Mouse (Mus musculus): ENCODE results near the gene Pdcd1lg2.
A peak's percentile ranks its signal among the peaks of the same experiment; 100 is the strongest.

Gene Pdcd1lg2

GRCm38 (mm10) chr19:29418661-29419115 is 8.0 kb downstream of the Pdcd1lg2 start:
- peak; percentile 35 for DNase-seq (ENCODE audit: low spot score)

DNA sequence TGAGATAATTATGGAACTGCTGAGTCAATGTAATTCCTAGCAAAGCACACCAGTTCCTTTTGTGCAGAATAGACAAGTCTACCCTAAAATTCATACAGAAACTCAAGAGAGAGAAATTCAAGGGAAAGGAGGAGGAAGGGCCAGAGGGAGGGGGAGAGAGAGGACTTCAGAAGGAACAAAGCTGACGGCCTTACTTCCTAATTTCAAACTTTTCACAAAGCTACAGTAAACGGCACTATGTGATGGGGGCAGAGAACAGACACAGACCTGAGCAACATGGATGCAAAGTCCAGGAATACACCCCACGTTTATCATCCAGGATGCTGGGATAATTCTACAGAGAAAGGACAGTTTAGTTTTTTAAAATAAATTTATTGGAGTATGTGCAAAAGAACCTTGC is 8.8 kb downstream of the Pdcd1lg2 start:
- DNase-seq (ENCODE audit: low spot score), result no peak

DNA sequence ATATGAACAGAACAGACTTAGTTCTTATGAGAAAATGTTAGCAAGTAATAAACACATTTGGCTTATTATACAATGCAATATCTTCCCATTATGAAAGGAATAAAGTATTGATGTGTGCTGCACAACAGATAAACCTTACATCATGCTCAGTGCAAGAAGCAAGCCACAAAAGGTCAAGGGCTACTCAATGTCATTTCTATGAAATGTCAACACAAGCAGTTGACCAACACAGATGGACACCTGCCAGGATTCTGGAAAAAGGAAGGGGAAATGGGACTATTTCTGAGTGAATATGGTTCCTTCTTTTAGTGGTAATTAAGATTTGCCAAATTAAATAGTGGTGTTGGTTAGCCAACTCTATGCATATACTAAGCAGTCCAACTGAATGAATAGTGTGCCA is 9.2 kb downstream of the Pdcd1lg2 start:
- DNase-seq (ENCODE audit: low spot score), result no peak

- no peak for DNase-seq (ENCODE audit: low spot score)
Observed at GRCm38 (mm10) chr19:29420397-29420796, 9.7 kb downstream of the Pdcd1lg2 start.

DNA sequence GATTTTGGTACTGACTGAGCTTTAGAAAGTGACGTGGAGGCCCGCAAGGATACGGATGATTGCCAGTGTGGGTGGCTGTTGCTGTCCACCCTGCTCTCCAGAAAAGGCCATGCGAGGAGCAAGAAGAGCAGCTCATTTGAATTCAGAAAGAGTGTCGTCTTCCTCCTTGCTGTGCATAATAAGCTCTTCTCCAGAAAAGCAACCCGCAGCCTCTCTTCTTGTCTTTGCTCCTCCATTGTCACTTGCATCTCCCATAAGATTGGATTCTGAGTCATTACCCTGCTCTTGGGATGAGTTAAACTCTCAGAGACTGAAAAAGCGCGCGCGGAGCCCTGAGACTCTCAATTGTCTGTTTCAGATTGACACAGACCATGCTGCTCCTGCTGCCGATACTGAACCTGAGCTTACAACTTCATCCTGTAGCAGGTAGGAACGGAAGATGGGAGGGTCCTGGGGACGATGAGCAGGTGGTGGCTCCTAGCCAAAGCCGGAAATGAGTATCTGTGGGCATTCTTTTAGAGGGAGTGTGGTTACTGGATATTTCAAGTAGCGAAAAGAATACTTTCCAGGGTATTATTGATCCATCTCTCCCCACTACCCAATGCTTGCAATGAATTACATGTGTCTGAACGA is 11.4 kb downstream of the Pdcd1lg2 start:
- no peak for DNase-seq (ENCODE audit: low spot score)

GRCm38 (mm10) chr19:29422796-29423195 is 12.1 kb downstream of the Pdcd1lg2 start:
- DNase-seq (ENCODE audit: low spot score), result no peak

GRCm38 (mm10) chr19:29430516-29430915 is 19.8 kb downstream of the Pdcd1lg2 start:
- DNase-seq (ENCODE audit: low spot score), result no peak

DNA sequence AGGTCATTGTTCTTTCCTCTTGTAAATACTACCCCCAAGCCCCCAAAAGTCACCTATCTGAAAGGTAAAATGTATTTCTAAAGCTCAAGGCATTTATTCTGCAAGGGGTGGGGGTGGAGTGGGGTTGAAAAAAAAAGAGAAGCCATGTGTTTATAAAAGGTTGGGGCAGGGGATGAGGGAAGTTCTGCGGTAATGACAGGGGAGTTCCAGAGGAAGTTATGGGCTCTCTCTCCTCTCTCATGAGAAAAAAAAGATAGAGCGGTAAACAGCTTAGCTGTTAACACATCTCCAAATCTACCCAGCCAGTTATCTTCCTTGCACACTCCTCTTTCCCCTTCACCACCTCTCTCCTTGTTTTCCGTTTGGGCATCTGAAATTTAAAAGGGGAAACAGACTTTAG is 20.2 kb downstream of the Pdcd1lg2 start:
- DNase-seq (ENCODE audit: low spot score), result no peak

DNA sequence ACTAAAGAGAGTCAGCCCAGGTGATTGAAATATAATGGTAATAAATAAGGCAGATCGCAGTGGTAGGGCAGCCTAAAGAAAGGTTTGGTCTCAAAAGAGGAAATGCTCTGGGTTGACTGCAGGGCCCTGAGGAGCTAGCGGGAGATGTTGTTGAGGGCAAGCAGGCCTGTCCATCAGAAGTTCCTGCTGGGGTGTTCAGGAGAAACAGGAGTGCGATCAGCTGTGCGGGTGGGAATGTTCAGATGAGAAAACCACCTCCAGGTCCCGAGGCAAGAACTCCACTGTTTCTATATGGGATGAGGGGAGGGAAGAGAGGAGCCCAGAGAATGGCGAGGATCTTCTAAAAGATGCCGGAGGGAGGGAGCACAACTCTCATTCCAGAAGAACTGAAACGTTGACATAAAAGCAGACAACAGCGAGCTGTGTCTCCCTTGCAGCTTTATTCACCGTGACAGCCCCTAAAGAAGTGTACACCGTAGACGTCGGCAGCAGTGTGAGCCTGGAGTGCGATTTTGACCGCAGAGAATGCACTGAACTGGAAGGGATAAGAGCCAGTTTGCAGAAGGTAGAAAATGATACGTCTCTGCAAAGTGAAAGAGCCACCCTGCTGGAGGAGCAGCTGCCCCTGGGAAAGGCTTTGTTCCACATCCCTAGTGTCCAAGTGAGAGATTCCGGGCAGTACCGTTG is 26.2 kb downstream of the Pdcd1lg2 start:
- DNase-seq (ENCODE audit: low spot score), result no peak

- DNase-seq (ENCODE audit: low spot score), result no peak
Observed at GRCm38 (mm10) chr19:29437849-29438248, 27.1 kb downstream of the Pdcd1lg2 start.

GRCm38 (mm10) chr19:29439242-29439641 is 28.5 kb downstream of the Pdcd1lg2 start:
- no peak for DNase-seq (ENCODE audit: low spot score)

DNA sequence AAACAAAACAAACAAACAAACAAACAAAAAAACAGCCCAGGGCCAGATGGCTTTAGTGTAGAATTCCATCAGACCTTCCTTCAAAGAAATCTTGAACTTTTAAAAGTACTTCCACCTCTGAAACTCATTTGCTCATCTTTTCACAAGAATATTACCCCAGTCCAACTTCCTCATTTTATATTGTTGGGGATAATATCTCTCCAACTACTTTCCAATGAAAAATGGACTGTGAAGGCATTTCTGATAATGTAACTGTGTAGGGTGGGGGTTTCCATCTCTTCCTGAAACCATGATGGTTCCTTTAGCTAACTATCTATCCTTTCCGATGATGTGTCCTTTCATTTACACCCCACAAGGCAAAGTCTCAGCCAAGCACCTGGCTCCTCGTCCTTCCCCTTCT is 31.8 kb downstream of the Pdcd1lg2 start:
- no peak for DNase-seq (ENCODE audit: low spot score)

- DNase-seq (ENCODE audit: low spot score), result no peak
Observed at GRCm38 (mm10) chr19:29444364-29444763, 33.6 kb downstream of the Pdcd1lg2 start.

DNA sequence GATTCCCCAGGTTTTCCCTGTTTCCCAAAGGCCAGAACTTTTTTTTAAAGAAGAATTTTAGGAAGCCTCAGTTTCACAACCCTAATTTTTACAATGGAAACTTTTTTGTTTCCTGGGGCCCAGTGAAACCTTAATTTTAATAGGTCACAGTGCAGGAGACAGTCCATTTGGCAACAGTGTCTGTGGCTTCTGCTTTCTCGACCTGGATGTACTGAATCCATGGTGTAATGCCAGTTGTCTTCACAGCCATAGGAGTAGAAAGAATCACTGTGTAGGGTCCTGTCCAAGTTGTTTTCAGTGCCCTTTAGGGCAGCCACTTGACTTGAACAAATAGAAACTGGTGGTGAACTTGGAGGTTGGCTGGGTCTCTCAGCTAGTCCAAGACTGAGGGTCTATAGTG is 37.7 kb downstream of the Pdcd1lg2 start:
- DNase-seq (ENCODE audit: low spot score), result no peak

DNA sequence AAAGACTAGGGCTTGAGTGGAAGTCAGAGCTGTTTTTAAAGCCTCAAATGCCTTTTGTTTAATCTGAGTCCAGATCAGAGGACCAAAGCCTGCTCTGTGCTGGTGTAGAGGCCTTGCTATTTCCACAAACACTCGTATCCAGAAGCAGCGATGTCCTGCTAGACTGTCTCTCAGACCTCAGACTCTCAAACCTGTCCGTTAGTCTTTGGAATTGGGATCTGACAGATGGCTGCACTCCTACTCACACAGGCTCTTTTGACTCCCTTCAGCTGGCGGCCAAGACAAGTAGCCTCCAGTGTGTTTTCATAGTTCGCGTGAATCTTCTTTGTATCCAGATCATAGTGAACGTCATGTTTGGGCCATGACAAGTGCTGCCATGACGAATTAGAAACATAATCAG is 39.7 kb downstream of the Pdcd1lg2 start:
- DNase-seq (ENCODE audit: low spot score), result no peak

- no peak for DNase-seq (ENCODE audit: low spot score)
Observed at GRCm38 (mm10) chr19:29454141-29454601, 43.5 kb downstream of the Pdcd1lg2 start.

DNA sequence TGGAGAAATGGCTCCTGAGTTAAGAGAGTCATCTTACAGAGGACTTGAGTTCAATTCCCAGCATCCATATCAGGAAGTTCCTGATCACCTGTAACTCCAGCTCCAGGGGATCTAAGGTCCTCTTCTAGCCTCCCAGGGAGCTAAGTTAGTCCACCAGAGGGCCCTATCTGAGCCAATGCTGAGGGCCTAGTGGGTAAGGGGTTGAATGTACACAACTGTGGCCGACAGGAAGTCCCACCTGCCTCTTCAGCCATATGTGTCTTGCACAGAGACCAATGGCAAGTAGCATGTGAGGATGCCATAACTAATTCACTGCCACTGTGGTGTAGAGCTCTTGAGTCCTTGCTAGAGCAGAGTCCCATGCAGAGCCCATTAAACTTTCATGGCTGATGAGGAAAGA is 44.4 kb downstream of the Pdcd1lg2 start:
- DNase-seq (ENCODE audit: low spot score), result no peak

DNA sequence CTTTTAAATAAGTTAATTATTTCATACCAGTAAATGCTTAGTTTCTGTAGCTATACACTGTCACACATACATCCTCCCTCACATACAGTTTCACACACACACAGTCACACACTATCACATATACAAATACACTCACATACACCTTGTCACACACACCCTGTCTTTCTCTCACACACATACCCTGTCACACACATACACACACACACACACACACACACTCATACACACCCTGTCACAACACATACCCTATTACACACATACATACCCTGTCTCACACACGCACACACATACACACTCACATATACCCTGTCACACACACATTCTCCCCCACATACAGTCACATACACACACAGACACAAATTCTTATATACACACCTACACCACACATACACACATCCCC is 47.3 kb downstream of the Pdcd1lg2 start:
- DNase-seq (ENCODE audit: low spot score), result no peak

GRCm38 (mm10) chr19:29462462-29462861 is 51.7 kb downstream of the Pdcd1lg2 start:
- no peak for DNase-seq (ENCODE audit: low spot score)

DNA sequence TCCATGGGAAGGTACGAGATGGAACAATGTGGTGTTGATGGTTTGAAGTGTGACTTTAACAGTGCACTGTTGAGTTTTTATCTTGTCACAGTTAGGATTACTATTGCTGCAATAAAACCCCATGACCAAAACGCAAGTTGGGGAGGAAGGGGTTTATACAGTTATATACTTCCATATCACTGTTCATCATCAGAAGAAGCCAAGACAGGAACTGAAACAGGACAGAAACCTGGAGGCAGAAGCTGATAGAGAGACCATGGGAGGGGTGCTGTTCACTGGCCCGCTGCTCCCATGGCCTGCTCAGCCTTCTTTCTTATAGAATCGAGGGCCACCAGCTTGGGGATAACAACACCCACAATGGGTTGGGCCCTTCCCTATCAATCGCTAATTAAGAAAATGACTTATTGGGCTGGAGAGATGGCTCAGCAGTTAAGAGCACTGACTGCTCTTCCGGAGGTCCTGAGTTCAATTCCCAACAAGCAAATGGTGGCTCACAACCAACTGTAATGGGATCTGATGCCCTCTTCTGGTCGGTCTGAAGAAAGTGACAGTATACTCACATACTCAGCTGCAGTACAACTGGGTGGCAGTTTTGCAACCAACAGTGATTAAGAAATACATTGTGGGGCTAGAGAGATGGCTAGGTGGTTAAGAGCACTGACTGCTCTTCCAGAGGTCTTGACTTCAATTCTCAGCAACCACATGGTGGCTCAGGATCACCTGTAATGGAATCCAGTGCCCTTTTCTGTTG is 53.1 kb downstream of the Pdcd1lg2 start:
- no peak for DNase-seq (ENCODE audit: low spot score)

GRCm38 (mm10) chr19:29466819-29467218 is 56.1 kb downstream of the Pdcd1lg2 start:
- DNase-seq (ENCODE audit: low spot score), result no peak

GRCm38 (mm10) chr19:29468941-29469685 is 58.4 kb downstream of the Pdcd1lg2 start:
- DNase-seq (ENCODE audit: low spot score), result no peak

All from embryo, embryonic 10.5 days (tissue).